Mouse (Mus musculus) CH12.LX (cell line): ENCODE results near the gene Gm28845. TPM values are rescaled to one million over a fixed set of nuclear protein-coding genes. Genes with fewer than 3 reads are reported as not detected.

Source experiments
- DNase-seq: peaks from one replicate; pipeline ENCODE4 v3.0.0-alpha.2; 2013; ENCODE audit errors: extremely low read depth
- H3K27ac ChIP-seq: 2 replicates; pipeline ENCODE4 v1.5.1; 2012; ENCODE audit warnings: low read depth, mild to moderate bottlenecking, control low read depth, moderate library complexity; ENCODE audit not compliant: insufficient read depth
- H3K27me3 ChIP-seq: replicated peaks from 2 replicates; pipeline ENCODE3; 2012; ENCODE audit warnings: inconsistent platforms
- H3K36me3 ChIP-seq, 2 experiments: replicated peaks in 1 of 2; 2 replicates each; pipeline versions ENCODE3 to v1.6.1; 2012; ENCODE audit warnings: inconsistent platforms in 1 of 2, low read length in 1 of 2, mild to moderate bottlenecking in 1 of 2, mixed read lengths in 1 of 2, moderate library complexity in 1 of 2; ENCODE audit not compliant: control insufficient read depth in 1 of 2, insufficient read depth in 1 of 2
- H3K4me1 ChIP-seq, 2 experiments: 2 replicates each; pipeline ENCODE4 v1.6.1; 2012; ENCODE audit warnings: inconsistent platforms in 1 of 2, moderate library complexity in 1 of 2; ENCODE audit not compliant: insufficient read depth in 2 of 2, control insufficient read depth in 1 of 2
- H3K4me2 ChIP-seq: 2 replicates; pipeline ENCODE4 v1.6.1; 2012; ENCODE audit warnings: low read depth, mild to moderate bottlenecking, control low read depth; ENCODE audit not compliant: poor library complexity, insufficient read depth, severe bottlenecking
- H3K4me3 ChIP-seq, 3 experiments: fragments of 150-350 bp in 1 of 3; sonication (generic) in 1 of 3; replicated peaks in 1 of 3; 2 replicates each; pipeline versions ENCODE3 to v1.5.1; 2011 to 2012; ENCODE audit warnings: low read depth in 2 of 3, low read length in 2 of 3, mild to moderate bottlenecking in 2 of 3, moderate library complexity in 2 of 3, control low read depth in 1 of 3, improper control_type of control experiment in 1 of 3, inconsistent platforms in 1 of 3, mixed read lengths in 1 of 3; ENCODE audit not compliant: poor library complexity in 1 of 3
- H3K79me2 ChIP-seq: replicated peaks from 2 replicates; pipeline ENCODE4 v1.6.1; 2012; ENCODE audit warnings: mild to moderate bottlenecking, moderate library complexity; ENCODE audit not compliant: control insufficient read depth, poor library complexity, insufficient read depth, severe bottlenecking; ENCODE audit errors: extremely low read depth
- H3K9ac ChIP-seq: 2 replicates; pipeline ENCODE4 v1.6.1; 2012; ENCODE audit warnings: low read depth, mild to moderate bottlenecking, control low read depth, moderate library complexity; ENCODE audit not compliant: insufficient read depth
- H3K9me3 ChIP-seq: replicated peaks from 2 replicates; pipeline ENCODE3; 2012; ENCODE audit warnings: low read length, inconsistent platforms, mixed read lengths
- CHD1 ChIP-seq: IDR thresholded peaks from 2 replicates; pipeline ENCODE4 v1.6.1; 2012; ENCODE audit warnings: low read depth, low read length, improper control_type of control experiment, inconsistent platforms
- CHD2 ChIP-seq: IDR thresholded peaks from 2 replicates; pipeline ENCODE4 v1.6.1; 2011; ENCODE audit warnings: low read length, improper control_type of control experiment
- CTCF ChIP-seq, 2 experiments: IDR thresholded peaks in 1 of 2; conservative IDR thresholded peaks in 1 of 2; 2 replicates each; pipeline ENCODE4 v1.5.1; 2011 to 2012; ENCODE audit warnings: low read depth in 2 of 2, low read length in 2 of 2, improper control_type of control experiment in 1 of 2, inconsistent platforms in 1 of 2, mild to moderate bottlenecking in 1 of 2, moderate library complexity in 1 of 2
- EP300 ChIP-seq: IDR thresholded peaks from 2 replicates; pipeline ENCODE4 v1.6.1; 2011; ENCODE audit warnings: low read length, improper control_type of control experiment
- IRF4 ChIP-seq: IDR thresholded peaks from 2 replicates; pipeline ENCODE4 v1.6.1; 2014; ENCODE audit warnings: low read depth, mild to moderate bottlenecking, inconsistent platforms, low read length, improper control_type of control experiment
- KAT2A ChIP-seq: IDR thresholded peaks from 2 replicates; pipeline ENCODE4 v1.6.1; 2012; ENCODE audit warnings: low read length, improper control_type of control experiment, inconsistent platforms; ENCODE audit not compliant: insufficient replicate concordance
- MAFK ChIP-seq: IDR thresholded peaks from 2 replicates; pipeline ENCODE4 v1.6.1; 2011; ENCODE audit warnings: low read length, improper control_type of control experiment; ENCODE audit not compliant: insufficient replicate concordance
- MAX ChIP-seq: IDR thresholded peaks from 2 replicates; pipeline ENCODE4 v1.6.1; 2011; ENCODE audit warnings: low read length, improper control_type of control experiment
- MEF2A ChIP-seq: IDR thresholded peaks from 2 replicates; pipeline ENCODE4 v1.6.1; 2014; ENCODE audit warnings: low read depth, mild to moderate bottlenecking, inconsistent platforms, low read length, improper control_type of control experiment, borderline replicate concordance
- MYC ChIP-seq: IDR thresholded peaks from 2 replicates; pipeline ENCODE4 v1.6.1; 2011; ENCODE audit warnings: low read depth, mild to moderate bottlenecking, improper control_type of control experiment, low read length
- PAX5 ChIP-seq: IDR thresholded peaks from 2 replicates; pipeline ENCODE4 v1.6.1; 2012; ENCODE audit warnings: low read length, inconsistent platforms, mixed read lengths
- POLR2A ChIP-seq: IDR thresholded peaks from 2 replicates; pipeline ENCODE4 v1.6.1; 2011; ENCODE audit warnings: low read depth, mild to moderate bottlenecking, improper control_type of control experiment, low read length
- RCOR1 ChIP-seq: conservative IDR thresholded peaks from 2 replicates; pipeline ENCODE4 v1.6.1; 2012; ENCODE audit warnings: low read depth, mild to moderate bottlenecking, inconsistent platforms, low read length, improper control_type of control experiment
- UBTF ChIP-seq: IDR thresholded peaks from 2 replicates; pipeline ENCODE4 v1.6.1; 2012; ENCODE audit warnings: low read depth, mild to moderate bottlenecking, inconsistent platforms, low read length, improper control_type of control experiment, moderate library complexity
- USF1 ChIP-seq: IDR thresholded peaks from 2 replicates; pipeline ENCODE4 v1.6.1; 2014; ENCODE audit warnings: low read depth, mild to moderate bottlenecking, inconsistent platforms, low read length, improper control_type of control experiment
- ZC3H11A ChIP-seq: IDR thresholded peaks from 2 replicates; pipeline ENCODE4 v1.6.1; 2012; ENCODE audit warnings: low read depth, mild to moderate bottlenecking, inconsistent platforms, low read length, improper control_type of control experiment
- ZKSCAN1 ChIP-seq: IDR thresholded peaks from 2 replicates; pipeline ENCODE4 v1.6.1; 2012; ENCODE audit warnings: low read depth, inconsistent platforms, low read length, improper control_type of control experiment, borderline replicate concordance
- ZMIZ1 ChIP-seq: IDR thresholded peaks from 2 replicates; pipeline ENCODE4 v1.6.1; 2012; ENCODE audit warnings: low read depth, mild to moderate bottlenecking, inconsistent platforms, low read length, improper control_type of control experiment
- ZNF384 ChIP-seq: IDR thresholded peaks from 2 replicates; pipeline ENCODE4 v1.6.1; 2012; ENCODE audit warnings: low read depth, low read length, improper control_type of control experiment, inconsistent platforms
- dilution Hi-C: fragments of 300-500 bp; cut with MboI; formaldehyde crosslinking; loops from 2 replicates; pipeline ENCODE4 v1.14.3; 2020; ENCODE audit warnings: low sequenced_read_pairs; ENCODE audit not compliant: extremely low pct_unique_long_range_greater_than_20kb, extremely low pct_ligation_motif_present
- in situ Hi-C: fragments of 300-500 bp; cut with MboI; formaldehyde crosslinking; loops from 3 replicates; pipeline ENCODE4 v1.14.3; 2019; ENCODE audit warnings: low sequenced_read_pairs, low pct_ligation_motif_present, low pct_unique_long_range_greater_than_20kb, mixed read lengths
- polyA plus RNA-seq: library from polyadenylated mRNA; unstranded; fragments of >175 nt; gene quantifications from 2 replicates; pipeline ENCODE4 v1.2.1, GENCODE M21; 2012; ENCODE audit warnings: low read depth; ENCODE audit not compliant: insufficient read length
- total RNA-seq, 2 experiments: library from RNA; depleted of rRNA; stranded (reverse); fragments of 300-350 nt in 1 of 2; fragments of >200 nt in 1 of 2; gene quantifications; 2 replicates each; pipeline ENCODE4 v1.2.3; 2012 to 2014

Gene Gm28845
- total and polyA plus RNA-seq, 3 experiments = not detected

DNA sequence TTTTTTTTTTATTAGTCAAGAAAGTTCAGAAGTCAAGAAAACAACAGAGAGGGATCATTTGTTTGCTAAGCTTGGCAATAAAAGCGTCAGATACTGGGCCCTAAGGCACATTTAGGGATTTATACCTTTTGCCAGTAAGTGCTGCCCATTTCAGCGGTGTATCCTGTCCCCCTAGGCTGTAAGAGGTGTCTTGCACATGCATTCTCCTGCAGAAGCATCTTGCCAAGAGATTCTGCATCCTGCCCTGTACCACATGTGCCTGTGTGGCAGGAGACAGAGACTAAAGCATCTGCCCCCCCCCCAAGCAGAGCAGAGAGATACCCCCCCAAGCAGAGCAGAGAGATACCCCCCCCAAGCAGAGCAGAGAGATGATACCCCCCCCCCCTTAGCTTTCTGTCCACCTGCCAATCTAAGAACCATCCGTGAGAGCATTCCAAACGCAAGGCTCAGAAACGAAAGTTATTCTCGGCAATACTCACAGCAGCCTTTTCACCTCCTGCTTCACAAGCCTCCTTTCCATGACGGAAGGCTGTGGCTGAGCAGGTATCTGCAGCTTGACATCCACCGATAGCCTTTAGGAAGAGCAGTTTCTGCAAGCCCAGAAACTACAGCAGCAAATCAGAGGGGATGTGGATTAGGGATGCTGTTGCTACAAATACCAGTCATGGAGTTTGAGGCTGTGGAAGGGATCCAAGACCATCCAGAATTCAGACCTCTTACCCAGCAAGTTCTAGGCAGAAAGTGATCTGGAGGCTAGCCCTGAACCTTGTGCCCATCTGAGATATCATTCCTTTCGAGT lies 3.4 kb upstream of the Gm28845 start, which contains the start of gene D630023F18Rik:
TSS of gene D630023F18Rik (minus strand) at position 641 of the 799 bp plus-strand sequence.
- no peaks in the 10 kb centered on the region for H3K79me2 ChIP-seq
- no peaks in the 10 kb centered on the region for H3K4me1 ChIP-seq
- H3K9ac ChIP-seq = no peak within 1 kb of the TSS
- 0 out of 2 replicates have a peak within 1 kb of the TSS, but pooled peaks have one; percentile 55 for H3K4me2 ChIP-seq
- no peaks in the 10 kb centered on the region for H3K27me3 ChIP-seq
- no peaks in the 10 kb centered on the region for H3K9me3 ChIP-seq
- no peak within 1 kb of the TSS for H3K27ac ChIP-seq
- H3K4me3 ChIP-seq = peak within 1 kb of the TSS in 2 of 3 experiments; percentile 25 to 28
- no peak for TF ChIP-seq MYC
- TF ChIP-seq PAX5 = no peak
- TF ChIP-seq ZKSCAN1 = no peak
- TF ChIP-seq EP300 = no peak
- no peak for TF ChIP-seq KAT2A
- TF ChIP-seq USF1 = no peak
- no peak for TF ChIP-seq CHD1
- no peak for TF ChIP-seq ZC3H11A
- no peak for TF ChIP-seq CHD2
- no peak for TF ChIP-seq RCOR1
- TF ChIP-seq CTCF (conservative IDR thresholded peaks at IDR 0.05 in 1 of 2, IDR thresholded peaks at IDR 0.05 in 1 of 2; ENCODE audit: low read depth in 2 of 2, low read length in 2 of 2) = no peak
- no peak for TF ChIP-seq UBTF
- no peak for TF ChIP-seq POLR2A
- no peak for TF ChIP-seq MEF2A
- TF ChIP-seq MAX = no peak
- no peak for TF ChIP-seq ZNF384
- no peak for TF ChIP-seq IRF4
- TF ChIP-seq ZMIZ1 = no peak
- TF ChIP-seq, all 38 proteins: peak for 0
- in situ Hi-C loops = no loop called here
- no peak for DNase-seq
- dilution Hi-C loops = no loop called here
- no peaks in the 10 kb centered on the region for H3K36me3 ChIP-seq

DNA sequence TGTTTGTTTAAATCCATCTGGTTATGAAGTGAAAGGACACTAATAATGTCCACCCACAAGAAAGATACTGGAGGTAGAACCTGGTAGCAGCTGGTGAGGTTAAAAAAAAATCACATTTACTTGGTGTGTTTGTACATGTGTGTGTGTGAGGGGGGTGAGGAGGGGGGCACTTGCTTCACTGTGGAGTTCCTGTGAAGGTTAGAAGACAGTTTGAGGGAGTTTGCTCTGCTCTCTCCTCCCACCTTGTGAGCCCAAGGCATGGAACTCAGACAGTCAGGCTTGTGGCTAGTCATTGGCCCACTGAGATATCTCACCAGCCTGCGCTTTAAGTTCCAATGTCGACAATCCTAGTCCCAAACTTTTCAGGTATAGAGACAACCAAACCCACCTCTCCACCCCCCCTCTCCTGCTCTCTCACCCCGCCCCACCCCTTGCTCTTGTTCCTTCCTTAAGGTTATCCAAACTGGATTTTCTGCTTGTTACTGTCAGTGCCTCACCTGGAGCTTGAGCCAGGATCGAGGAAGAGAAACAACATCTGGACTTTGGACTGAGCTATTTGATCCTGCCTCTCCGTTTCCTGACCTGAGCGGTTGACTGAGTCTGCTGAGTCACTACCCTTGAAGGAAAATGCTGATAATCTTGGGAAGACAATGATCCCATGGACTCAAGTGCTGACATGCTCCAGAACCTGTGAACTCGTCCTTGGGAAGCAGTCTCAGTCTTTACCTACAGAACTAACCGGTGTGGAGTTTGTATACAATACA lies 1.0 kb downstream of the Gm28845 start:
- H3K9ac ChIP-seq = no peak overlapping the region
- no peaks in the 10 kb centered on the region for H3K4me1 ChIP-seq
- H3K27me3 ChIP-seq = no peaks in the 10 kb centered on the region
- H3K9me3 ChIP-seq = no peaks in the 10 kb centered on the region
- H3K27ac ChIP-seq = no peak overlapping the region
- H3K4me2 ChIP-seq = no peak overlapping the region
- DNase-seq = no peak
- dilution Hi-C loops = no loop called here
- no peak for TF ChIP-seq MAFK
- TF ChIP-seq POLR2A = no peak
- TF ChIP-seq MYC = no peak
- TF ChIP-seq ZNF384 = no peak
- no peak overlapping the region for H3K4me3 ChIP-seq
- no peaks in the 10 kb centered on the region for H3K36me3 ChIP-seq
- no peaks in the 10 kb centered on the region for H3K79me2 ChIP-seq
- in situ Hi-C loops = loop anchor here (10.0 kb wide), 1 partner anchor 56 kb away; no protein-coding TSS in a partner anchor
